Mouse (Mus musculus) bone marrow macrophage, adult 2 months (primary cell): Measurements from ENCODE around the gene Als2.

ENCODE experiments used
- CTCF ChIP-seq: IDR thresholded peaks from 2 replicates; pipeline ENCODE4 v1.5.1; 2012; ENCODE audit warnings: low read depth, mild to moderate bottlenecking, low read length, moderate library complexity
- POLR2A ChIP-seq: IDR thresholded peaks from 2 replicates; pipeline ENCODE4 v1.6.1; 2012; ENCODE audit warnings: mild to moderate bottlenecking, low read depth, low read length, borderline replicate concordance

DNA sequence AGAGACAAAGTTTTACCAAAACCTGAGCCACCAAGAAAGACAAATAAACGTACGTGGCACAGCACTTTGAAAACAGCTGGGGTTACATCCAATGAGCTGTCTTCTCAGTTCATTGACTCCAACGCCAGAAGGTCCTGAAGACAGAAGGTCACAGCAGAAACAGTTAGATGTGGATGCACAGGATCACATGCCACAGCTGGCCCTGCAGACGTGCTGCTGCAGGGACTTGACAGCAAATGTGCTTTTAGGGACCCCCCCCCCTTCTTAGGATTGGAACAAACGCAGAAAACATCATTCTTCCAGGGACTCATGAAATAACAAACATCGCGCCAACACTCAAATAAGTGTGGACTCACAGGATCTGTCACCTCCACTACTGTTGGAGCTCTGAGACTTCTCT, 108.2 kb downstream of the Als2 start:
- no peak for TF ChIP-seq CTCF
- TF ChIP-seq POLR2A = no peak
